14 mouse cellular contexts compared by ENCODE assay signal in genomic region chr11:82057646-82058045, GRCm38 (mm10). TPM values are rescaled to one million over a fixed set of nuclear protein-coding genes. Genes with fewer than 3 reads are reported as not detected.
DNase-seq lines count a peak whose midpoint lies in the region; ATAC-seq and TF ChIP-seq lines count a peak whose summit lies in the region.
"Had no signal": no experiment of that assay in that cellular context is flagged by ENCODE, and none has a peak within 500 bp of the region (broad histone marks: within the 10 kb centered on the region; RNA-seq: fewer than 3 reads in every experiment).

Gene Ccl11, plus strand, starts transcription at chr11:82057823.

- H3K4me2 ChIP-seq in embryonic facial prominence, embryonic 14.5 days (ENCODE audit: low read depth, low read length): no peak within 1 kb of the TSS
- peak within 1 kb of the TSS; percentile 50 for H3K4me2 ChIP-seq in lung, embryonic 14.5 days
- H3K4me2 ChIP-seq in intestine, embryonic 14.5 days (ENCODE audit: low read length): no peak within 1 kb of the TSS
- no peak within 1 kb of the TSS for H3K4me2 ChIP-seq in forebrain, embryonic 13.5 days
- H3K4me2 ChIP-seq: heart, embryonic 11.5 days; hindbrain, embryonic 13.5 days had no signal

- H3K4me3 ChIP-seq in embryonic facial prominence, embryonic 14.5 days (ENCODE audit: low read depth, low read length): no peak within 1 kb of the TSS
- no peak within 1 kb of the TSS for H3K4me3 ChIP-seq in embryonic facial prominence, embryonic 10.5 days
- peak within 1 kb of the TSS; percentile 12; the same call in 1 of the 2 replicates for H3K4me3 ChIP-seq in lung, embryonic 14.5 days (ENCODE audit: low read depth, low read length)
- H3K4me3 ChIP-seq in intestine, embryonic 14.5 days (ENCODE audit: low read depth, low read length): peak within 1 kb of the TSS; percentile 15; the same call in 1 of the 2 replicates
- no peak within 1 kb of the TSS for H3K4me3 ChIP-seq in forebrain, embryonic 13.5 days
- H3K4me3 ChIP-seq: hindbrain, embryonic 13.5 days had no signal

- H3K36me3 ChIP-seq in embryonic facial prominence, embryonic 14.5 days (ENCODE audit: control insufficient read depth, insufficient read depth, low read length): no peaks in the 10 kb centered on the region
- no peaks in the 10 kb centered on the region for H3K36me3 ChIP-seq in embryonic facial prominence, embryonic 10.5 days (replicated peaks)
- H3K36me3 ChIP-seq in lung, embryonic 14.5 days (ENCODE audit: insufficient read depth): no peaks in the 10 kb centered on the region
- H3K36me3 ChIP-seq in intestine, embryonic 14.5 days (ENCODE audit: control insufficient read depth, insufficient read depth, low read length): no peaks in the 10 kb centered on the region
- H3K36me3 ChIP-seq in forebrain, embryonic 13.5 days (ENCODE audit: poor library complexity, severe bottlenecking): no peaks in the 10 kb centered on the region
- H3K36me3 ChIP-seq: hindbrain, embryonic 13.5 days had no signal

- 69% methylated on average over 6 of the region's 6 CpGs for WGBS in embryonic facial prominence, embryonic 14.5 days
- WGBS in embryonic facial prominence, embryonic 10.5 days: 85% methylated on average over 6 of the region's 6 CpGs
- WGBS in lung, embryonic 14.5 days: 58% methylated on average over 6 of the region's 6 CpGs
- WGBS in intestine, embryonic 14.5 days: 67% methylated on average over 6 of the region's 6 CpGs
- 86% methylated on average over 6 of the region's 6 CpGs for WGBS in forebrain, embryonic 13.5 days

- peak; percentile 16 for DNase-seq in embryonic facial prominence, embryonic 14.5 days (ENCODE audit: low spot score)
- DNase-seq in embryonic facial prominence, embryonic 10.5 days (ENCODE audit: low spot score): no peak
- DNase-seq in lung, embryonic 14.5 days: peak; percentile 65
- DNase-seq in lung, postnatal 10 days: no peak
- DNase-seq in intestine, embryonic 14.5 days (ENCODE audit: low spot score): no peak
- DNase-seq in skeletal muscle tissue, adult 2 months (ENCODE audit: low read depth, low spot score): peak; percentile 81
- no peak for DNase-seq in spleen, postnatal 4 days (ENCODE audit: low spot score in 2 of 2)
- DNase-seq: kidney, postnatal 4 days had no signal

- H3K9me3 ChIP-seq in embryonic facial prominence, embryonic 14.5 days (ENCODE audit: control insufficient read depth, low read length): no peaks in the 10 kb centered on the region
- no peaks in the 10 kb centered on the region for H3K9me3 ChIP-seq in embryonic facial prominence, embryonic 10.5 days
- H3K9me3 ChIP-seq in lung, embryonic 14.5 days (ENCODE audit: low read depth, low read length): no peaks in the 10 kb centered on the region
- H3K9me3 ChIP-seq in intestine, embryonic 14.5 days (ENCODE audit: control insufficient read depth, low read length): no peaks in the 10 kb centered on the region
- H3K9me3 ChIP-seq in forebrain, embryonic 13.5 days (replicated peaks): no peaks in the 10 kb centered on the region
- H3K9me3 ChIP-seq: hindbrain, embryonic 13.5 days had no signal

- H3K27me3 ChIP-seq in embryonic facial prominence, embryonic 14.5 days (replicated peaks; ENCODE audit: control insufficient read depth, insufficient read depth, low read length): no peaks in the 10 kb centered on the region
- no peaks in the 10 kb centered on the region for H3K27me3 ChIP-seq in embryonic facial prominence, embryonic 10.5 days (replicated peaks; ENCODE audit: low read depth, poor library complexity, severe bottlenecking)
- no peaks in the 10 kb centered on the region for H3K27me3 ChIP-seq in lung, embryonic 14.5 days (ENCODE audit: insufficient read depth, low read length)
- no peaks in the 10 kb centered on the region for H3K27me3 ChIP-seq in intestine, embryonic 14.5 days (replicated peaks; ENCODE audit: control insufficient read depth, insufficient read depth, low read length)
- no peaks in the 10 kb centered on the region for H3K27me3 ChIP-seq in forebrain, embryonic 13.5 days
- H3K27me3 ChIP-seq: hindbrain, embryonic 13.5 days had no signal

- no peaks in the 10 kb centered on the region for H3K4me1 ChIP-seq in embryonic facial prominence, embryonic 14.5 days (ENCODE audit: control insufficient read depth, insufficient read depth, low read length)
- peaks cover 2% of the 10 kb centered on the region; the same call in 1 of the 2 replicates for H3K4me1 ChIP-seq in embryonic facial prominence, embryonic 10.5 days
- H3K4me1 ChIP-seq in lung, embryonic 14.5 days (ENCODE audit: insufficient read depth): no peaks in the 10 kb centered on the region
- H3K4me1 ChIP-seq in intestine, embryonic 14.5 days (replicated peaks; ENCODE audit: control insufficient read depth, insufficient read depth, low read length): no peaks in the 10 kb centered on the region
- no peaks in the 10 kb centered on the region for H3K4me1 ChIP-seq in forebrain, embryonic 13.5 days
- H3K4me1 ChIP-seq: hindbrain, embryonic 13.5 days had no signal

- ATAC-seq in embryonic facial prominence, embryonic 14.5 days (ENCODE audit: low read depth): no peak
- ATAC-seq in lung, embryonic 14.5 days (ENCODE audit: insufficient read depth): no peak; the same call in 1 of the 2 replicates
- ATAC-seq in intestine, embryonic 14.5 days (replicated peaks; ENCODE audit: low FRiP score, low TSS enrichment, low read depth): no peak
- ATAC-seq in forebrain, embryonic 13.5 days: no peak
- ATAC-seq: activated CD4-positive, CD25-positive, alpha-beta regulatory T cell, adult 4 months had no signal

- TF ChIP-seq CTCF in lung, embryonic 14.5 days (IDR thresholded peaks at IDR 0.05; ENCODE audit: low read depth): no peak

- H3K9ac ChIP-seq in embryonic facial prominence, embryonic 14.5 days (ENCODE audit: low read depth, low read length): no peak within 1 kb of the TSS
- no peak within 1 kb of the TSS; the same call in 1 of the 2 replicates for H3K9ac ChIP-seq in lung, embryonic 14.5 days
- H3K9ac ChIP-seq in intestine, embryonic 14.5 days (ENCODE audit: low read length): 0 out of 2 replicates have a peak within 1 kb of the TSS, but pooled peaks have one; percentile 15
- no peak within 1 kb of the TSS for H3K9ac ChIP-seq in forebrain, embryonic 13.5 days
- H3K9ac ChIP-seq: hindbrain, embryonic 13.5 days; liver, embryonic 14.5 days had no signal

- no peak within 1 kb of the TSS for H3K27ac ChIP-seq in embryonic facial prominence, embryonic 14.5 days (replicated peaks; ENCODE audit: low read depth, low read length)
- no peak within 1 kb of the TSS for H3K27ac ChIP-seq in embryonic facial prominence, embryonic 10.5 days (replicated peaks)
- no peak within 1 kb of the TSS for H3K27ac ChIP-seq in lung, embryonic 14.5 days (ENCODE audit: low read depth)
- H3K27ac ChIP-seq in intestine, embryonic 14.5 days (ENCODE audit: low read depth): no peak within 1 kb of the TSS
- no peak within 1 kb of the TSS for H3K27ac ChIP-seq in forebrain, embryonic 13.5 days
- H3K27ac ChIP-seq: hindbrain, embryonic 13.5 days; liver, embryonic 14.5 days had no signal

RNA-seq across cellular contexts. Expression of gene Ccl11, which starts in this region (rescaled TPM):
- polyA plus RNA-seq in embryonic facial prominence, embryonic 14.5 days (2014; fragmentation: Nextera tagmentation; extraction: Ambion mirVana): 5.8 and 6.3 TPM in 2 replicates
- not detected in 2 replicates for polyA plus RNA-seq in embryonic facial prominence, embryonic 10.5 days (2016; fragmentation: Nextera tagmentation; extraction: Ambion mirVana)
- polyA plus RNA-seq in lung, embryonic 14.5 days (2014; fragmentation: Nextera tagmentation; extraction: Ambion mirVana): 52.3 and 57.3 TPM in 2 replicates
- polyA plus RNA-seq in intestine, embryonic 14.5 days (2014; fragmentation: Nextera tagmentation; extraction: Ambion mirVana): 52.3 and 61.1 TPM in 2 replicates
- not detected in 2 replicates for polyA plus RNA-seq in forebrain, embryonic 13.5 days (2015; fragmentation: Nextera tagmentation; extraction: Ambion mirVana)
- polyA plus RNA-seq: activated CD4-positive, CD25-positive, alpha-beta regulatory T cell, adult 4 months; heart, embryonic 11.5 days; testis, adult 2 months had no signal

Comparison
In these comparisons a context has a peak if more than half of its experiments do, and no peak if none do; other contexts are left out.
1. DNase-seq: peak in embryonic facial prominence, embryonic 14.5 days (single experiment), lung, embryonic 14.5 days (single experiment) and skeletal muscle tissue, adult 2 months (single experiment); none in embryonic facial prominence, embryonic 10.5 days (single experiment), lung, postnatal 10 days (single experiment), intestine, embryonic 14.5 days (single experiment) and spleen, postnatal 4 days (0 of 2).
2. H3K4me3 ChIP-seq: peak in lung, embryonic 14.5 days (single experiment) and intestine, embryonic 14.5 days (single experiment); none in embryonic facial prominence, embryonic 14.5 days (single experiment), embryonic facial prominence, embryonic 10.5 days (single experiment) and forebrain, embryonic 13.5 days (single experiment).